Mouse (Mus musculus) small intestine, adult 2 months (tissue): ENCODE results near the gene Syt16. TPM values are rescaled to one million over a fixed set of nuclear protein-coding genes. Genes with fewer than 3 reads are reported as not detected.

Source experiments
- H3K27ac ChIP-seq: fragments of 200-500 bp; 2 replicates; pipeline ENCODE4 v1.5.1; 2012; ENCODE audit warnings: low read depth, low read length, control low read depth, inconsistent platforms; ENCODE audit not compliant: insufficient read depth
- H3K27me3 ChIP-seq: fragments of 200-500 bp; 2 replicates; pipeline ENCODE4 v1.6.1; 2012; ENCODE audit warnings: mild to moderate bottlenecking, moderate library complexity, low read length, inconsistent platforms; ENCODE audit not compliant: control insufficient read depth, insufficient read depth
- H3K36me3 ChIP-seq: fragments of 200-500 bp; 2 replicates; pipeline ENCODE4 v1.6.1; 2012; ENCODE audit warnings: mild to moderate bottlenecking, low read length, control low read depth, inconsistent platforms; ENCODE audit not compliant: control insufficient read depth, insufficient read depth
- H3K4me1 ChIP-seq: fragments of 200-500 bp; 2 replicates; pipeline ENCODE4 v1.6.1; 2012; ENCODE audit warnings: low read length, inconsistent platforms, mixed read lengths; ENCODE audit not compliant: control insufficient read depth, insufficient read depth, insufficient read length
- H3K4me3 ChIP-seq: fragments of 200-500 bp; 2 replicates; pipeline ENCODE4 v1.5.1; 2012; ENCODE audit warnings: low read depth, mild to moderate bottlenecking, control low read depth, inconsistent platforms, low read length, moderate library complexity
- CTCF ChIP-seq: fragments of 200-500 bp; IDR thresholded peaks from 2 replicates; pipeline ENCODE4 v1.5.1; 2012; ENCODE audit warnings: low read depth, mild to moderate bottlenecking, control low read depth, inconsistent platforms, low read length, moderate library complexity, mixed read lengths; ENCODE audit not compliant: insufficient replicate concordance, insufficient read length; ENCODE audit errors: extremely low read depth
- POLR2A ChIP-seq: fragments of 200-500 bp; IDR thresholded peaks from 2 replicates; pipeline ENCODE4 v1.6.1; 2012; ENCODE audit warnings: low read depth, mild to moderate bottlenecking, control low read depth, inconsistent platforms, low read length, moderate library complexity
- WGBS: fragments of 180-500 bp; shearing (Covaris S2); methylation state at CpG from one replicate; pipeline ENCODE4 v1.1.7; 2018; 5-methylcytosine and 5-hydroxymethylcytosine counted together
- polyA plus RNA-seq: library from polyadenylated mRNA; depleted of rRNA; stranded (reverse); fragments of >200 nt; gene quantifications from 2 replicates; pipeline ENCODE4 v1.2.3, GENCODE M21; 2012

Syt16 gene
- polyA plus RNA-seq, 1 experiment, result not detected

DNA sequence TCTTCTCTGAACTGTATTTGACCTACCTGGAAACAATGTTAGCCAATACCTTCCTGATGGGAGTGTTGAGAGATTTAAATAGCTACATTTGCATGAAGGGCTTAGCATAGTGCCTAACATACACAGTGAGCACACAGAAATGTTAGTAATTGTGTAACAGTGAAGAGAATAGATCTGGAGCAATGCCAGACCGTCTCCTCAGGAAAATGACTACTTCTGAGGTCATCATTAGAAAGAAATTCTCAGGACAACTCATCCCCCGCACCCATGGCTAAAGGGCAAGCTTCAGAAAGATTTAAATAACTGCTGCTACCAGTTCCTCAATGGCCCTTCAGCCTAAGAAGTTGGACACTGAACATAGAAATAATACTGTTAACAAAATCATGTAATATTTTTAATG, 241.3 kb downstream of the Syt16 start:
- WGBS, result 64% methylated on average over 2 of the region's 2 CpGs
- Histone ChIP-seq H3K4me3 (no peak overlapping the region), H3K4me1 (no peaks in the 10 kb centered on the region), H3K27ac (no peak overlapping the region), H3K36me3 (no peaks in the 10 kb centered on the region), H3K27me3 (no peaks in the 10 kb centered on the region)
- TF ChIP-seq CTCF (no peak), POLR2A (no peak)

GRCm38 (mm10) chr12:74264846-74265245, 267.4 kb downstream of the Syt16 start:
- 46% methylated on average over 3 of the region's 3 CpGs for WGBS
- Histone ChIP-seq H3K4me3 (no peak overlapping the region), H3K27me3 (no peaks in the 10 kb centered on the region)

DNA sequence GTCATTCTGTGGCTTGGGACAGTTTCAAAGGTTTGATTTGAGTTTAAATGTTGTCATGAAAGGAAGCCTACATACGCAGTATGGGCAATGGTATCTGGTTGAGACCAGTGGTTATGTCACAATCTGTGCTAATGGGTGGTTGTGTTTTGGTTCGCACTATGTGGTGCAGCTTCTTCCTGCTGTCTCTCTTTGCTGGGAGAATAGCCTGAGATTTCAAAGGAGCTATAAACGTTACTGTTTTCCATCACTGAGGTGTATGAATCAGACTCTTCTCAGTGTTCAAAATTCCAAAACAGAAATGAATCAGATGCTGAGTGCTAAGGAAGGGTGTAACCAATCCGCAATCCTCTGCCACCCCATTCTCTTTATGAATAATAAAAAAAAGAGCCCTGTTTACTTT, 269.6 kb downstream of the Syt16 start:
- Histone ChIP-seq H3K4me3 (no peak overlapping the region), H3K4me1 (no peaks in the 10 kb centered on the region), H3K27me3 (no peaks in the 10 kb centered on the region), H3K27ac (no peak overlapping the region), H3K36me3 (no peaks in the 10 kb centered on the region)
- TF ChIP-seq CTCF (no peak), POLR2A (no peak)
- WGBS, result 87% methylated on average over 4 of the region's 4 CpGs

More at GRCm38 (mm10) chr12:74264846-74265245, 267.4 kb downstream of the Syt16 start:
- no peak overlapping the region for H3K27ac ChIP-seq
- no peaks in the 10 kb centered on the region for H3K36me3 ChIP-seq
- no peak for TF ChIP-seq CTCF
- TF ChIP-seq POLR2A, result no peak
- no peaks in the 10 kb centered on the region for H3K4me1 ChIP-seq

GRCm38 (mm10) chr12:74268644-74269285, 271.3 kb downstream of the Syt16 start:
- TF ChIP-seq CTCF (no peak), POLR2A (no peak)
- Histone ChIP-seq H3K27ac (no peak overlapping the region), H3K4me3 (no peak overlapping the region), H3K27me3 (no peaks in the 10 kb centered on the region), H3K36me3 (no peaks in the 10 kb centered on the region), H3K4me1 (no peaks in the 10 kb centered on the region)
- 84% methylated on average over 15 of the region's 15 CpGs for WGBS

GRCm38 (mm10) chr12:74272545-74272944, 275.1 kb downstream of the Syt16 start:
- Histone ChIP-seq H3K27ac (no peak overlapping the region), H3K36me3 (no peaks in the 10 kb centered on the region), H3K4me1 (no peaks in the 10 kb centered on the region), H3K4me3 (no peak overlapping the region), H3K27me3 (no peaks in the 10 kb centered on the region)
- 90% methylated on average over 17 of the region's 17 CpGs for WGBS
- no peak for TF ChIP-seq CTCF
- no peak for TF ChIP-seq POLR2A

DNA sequence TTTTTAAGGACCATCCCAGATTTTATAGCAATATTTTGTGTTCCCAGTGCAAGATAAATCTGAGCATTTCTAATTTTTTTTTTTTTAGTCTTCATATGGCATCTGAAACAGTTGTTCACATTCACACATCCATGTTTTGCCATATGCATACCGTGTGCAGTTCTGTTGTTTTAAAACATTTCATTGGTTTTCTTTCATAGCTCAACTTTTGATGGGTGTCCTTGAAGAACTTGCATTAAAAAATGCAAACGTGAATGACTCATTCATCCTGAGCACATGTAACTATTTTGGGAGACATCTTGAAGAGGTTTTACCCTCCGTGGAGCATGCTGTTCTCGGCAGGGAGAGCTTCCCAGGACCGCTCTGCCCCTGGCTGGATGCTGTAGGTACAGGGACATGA, 279.8 kb downstream of the Syt16 start:
- H3K27ac ChIP-seq, result no peak overlapping the region
- no peaks in the 10 kb centered on the region for H3K36me3 ChIP-seq
- TF ChIP-seq POLR2A (no peak), CTCF (no peak)
- no peak overlapping the region for H3K4me3 ChIP-seq
- H3K4me1 ChIP-seq, result no peaks in the 10 kb centered on the region
- WGBS, result 78% methylated on average over 5 of the region's 5 CpGs
- H3K27me3 ChIP-seq, result peaks cover 4% of the 10 kb centered on the region; the same call in 1 of the 2 replicates

DNA sequence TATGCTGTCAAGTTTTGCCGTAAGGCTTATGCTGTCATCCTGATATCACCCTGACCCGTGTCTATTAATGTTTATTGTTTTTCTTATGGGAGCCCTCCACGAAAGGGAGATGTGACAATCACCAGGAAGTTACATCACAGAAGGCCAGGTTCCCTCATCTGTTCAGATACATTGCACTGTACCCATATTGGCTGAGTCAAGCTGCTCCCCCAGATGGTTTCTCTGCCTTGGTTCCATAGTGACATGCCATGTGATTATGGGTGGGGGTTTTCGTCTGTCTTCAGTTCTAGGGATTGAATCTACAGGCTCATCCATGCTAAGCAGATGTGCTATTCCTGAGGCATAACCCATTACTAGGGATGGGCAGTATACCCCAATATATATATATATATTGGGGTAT, 283.9 kb downstream of the Syt16 start:
- 66% methylated on average over 4 of the region's 4 CpGs for WGBS
- no peaks in the 10 kb centered on the region for H3K4me1 ChIP-seq
- H3K4me3 ChIP-seq, result no peak overlapping the region
- H3K27ac ChIP-seq, result no peak overlapping the region
- H3K36me3 ChIP-seq, result no peaks in the 10 kb centered on the region
- peaks cover 20% of the 10 kb centered on the region for H3K27me3 ChIP-seq
- no peak for TF ChIP-seq POLR2A
- TF ChIP-seq CTCF, result no peak
